Mouse (Mus musculus) lung, adult 2 months (tissue): ENCODE measurements around the gene Ptgir.

Experiments
- CTCF ChIP-seq: fragments of 200-500 bp; IDR thresholded peaks from 2 replicates; pipeline ENCODE4 v1.5.1; 2011; ENCODE audit warnings: mild to moderate bottlenecking, low read length, control low read depth; ENCODE audit not compliant: insufficient read depth
- POLR2A ChIP-seq: fragments of 200-500 bp; IDR thresholded peaks from 2 replicates; pipeline ENCODE4 v1.6.1; 2011; ENCODE audit warnings: low read depth, mild to moderate bottlenecking, control low read depth, low read length, borderline replicate concordance; ENCODE audit errors: extremely low read depth

DNA sequence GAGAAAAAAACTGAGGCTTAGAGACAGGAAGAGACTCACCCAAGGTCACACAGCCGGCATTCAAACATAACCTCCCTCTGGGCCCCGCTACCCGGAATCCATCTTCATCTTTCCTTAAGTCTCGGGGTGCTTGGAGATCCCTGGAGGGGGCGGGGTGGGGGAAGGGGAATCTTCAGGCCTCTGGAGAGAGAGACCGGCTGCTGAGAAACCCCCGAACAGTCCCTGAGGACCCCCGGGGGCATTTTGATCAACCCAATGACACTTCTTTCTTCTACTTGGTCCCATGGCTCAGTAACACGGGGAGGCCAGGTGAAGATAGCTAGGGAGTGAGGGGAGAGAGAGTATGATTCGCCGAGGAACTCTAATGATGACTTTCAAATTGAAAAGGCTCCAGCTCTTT is 30.3 kb upstream of the Ptgir start:
- TF ChIP-seq POLR2A (no peak), CTCF (no peak)
